Comparison of ENCODE assay signal across 27 mouse cellular contexts in the genomic region with DNA sequence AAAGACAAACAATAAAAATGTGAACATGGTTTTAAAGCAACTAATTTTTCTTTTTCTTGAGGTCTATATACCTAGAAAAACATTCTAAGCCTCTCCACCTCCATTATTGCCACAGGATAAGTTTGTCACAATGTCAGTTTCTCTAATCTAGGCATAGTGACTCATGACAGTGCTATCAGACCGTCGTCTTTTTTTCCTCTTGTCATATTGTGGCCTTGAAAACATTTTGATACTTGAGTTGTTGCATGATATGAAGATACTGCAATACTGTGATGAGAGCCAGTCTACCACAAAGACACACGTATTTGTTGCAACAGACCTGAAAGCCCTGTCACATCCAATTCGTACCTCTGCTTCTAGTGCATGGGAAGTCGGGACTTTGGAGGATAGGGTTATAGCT.
"Had no signal": no experiment of that assay in that cellular context is flagged by ENCODE, and none has a peak within 500 bp of the region (broad histone marks: within the 10 kb centered on the region; RNA-seq: fewer than 3 reads in every experiment).

No protein-coding gene starts in this region.

- DNase-seq: cerebellum, postnatal 10 days; cerebellum, postnatal 14 days; cerebellum, postnatal 25 days; cerebellum, postnatal 36 days; embryo, embryonic 11 days; gastrocnemius, adult 2 months; gastrocnemius, postnatal 10 days; gastrocnemius, postnatal 14 days; gastrocnemius, postnatal 25 days; gastrocnemius, postnatal 36 days; heart, adult 11 months; heart, adult 18-20 months; heart, adult 2 months had no signal

- H3K27me3 ChIP-seq: embryonic facial prominence, embryonic 12.5 days; embryonic facial prominence, embryonic 13.5 days; embryonic facial prominence, embryonic 15.5 days; forebrain, embryonic 12.5 days; forebrain, embryonic 13.5 days; forebrain, embryonic 15.5 days; heart, embryonic 12.5 days had no signal

- H3K4me2 ChIP-seq: embryonic facial prominence, embryonic 12.5 days; embryonic facial prominence, embryonic 13.5 days; embryonic facial prominence, embryonic 15.5 days; forebrain, embryonic 12.5 days; forebrain, embryonic 13.5 days; forebrain, embryonic 15.5 days; heart, embryonic 11.5 days; heart, embryonic 12.5 days had no signal

- H3K4me3 ChIP-seq: embryonic facial prominence, embryonic 10.5 days; embryonic facial prominence, embryonic 12.5 days; embryonic facial prominence, embryonic 13.5 days; embryonic facial prominence, embryonic 15.5 days; erythroblast, embryonic 14.5 days; forebrain, embryonic 10.5 days; forebrain, embryonic 12.5 days; forebrain, embryonic 13.5 days; forebrain, embryonic 15.5 days; gastrocnemius, adult 2 months; heart, adult 2 months; heart, embryonic 10.5 days; heart, embryonic 12.5 days had no signal

- H3K4me1 ChIP-seq: embryonic facial prominence, embryonic 10.5 days; embryonic facial prominence, embryonic 12.5 days; embryonic facial prominence, embryonic 13.5 days; embryonic facial prominence, embryonic 15.5 days; forebrain, embryonic 10.5 days; forebrain, embryonic 12.5 days; forebrain, embryonic 13.5 days; heart, embryonic 10.5 days; heart, embryonic 12.5 days had no signal

- H3K9ac ChIP-seq: embryonic facial prominence, embryonic 12.5 days; embryonic facial prominence, embryonic 13.5 days; embryonic facial prominence, embryonic 15.5 days; forebrain, embryonic 12.5 days; forebrain, embryonic 13.5 days; forebrain, embryonic 15.5 days; heart, embryonic 12.5 days had no signal

- ATAC-seq: forebrain, embryonic 13.5 days; forebrain, embryonic 14.5 days; forebrain, embryonic 15.5 days; forebrain, embryonic 16.5 days had no signal

- H3K9me3 ChIP-seq: embryonic facial prominence, embryonic 10.5 days; embryonic facial prominence, embryonic 12.5 days; embryonic facial prominence, embryonic 13.5 days; embryonic facial prominence, embryonic 15.5 days; forebrain, embryonic 10.5 days; forebrain, embryonic 12.5 days; forebrain, embryonic 13.5 days; forebrain, embryonic 15.5 days; heart, embryonic 10.5 days; heart, embryonic 12.5 days had no signal

- H3K27ac ChIP-seq: embryonic facial prominence, embryonic 10.5 days; embryonic facial prominence, embryonic 12.5 days; embryonic facial prominence, embryonic 13.5 days; embryonic facial prominence, embryonic 15.5 days; forebrain, embryonic 10.5 days; forebrain, embryonic 12.5 days; forebrain, embryonic 13.5 days; forebrain, embryonic 15.5 days; gastrocnemius, adult 2 months; heart, adult 2 months; heart, embryonic 10.5 days had no signal
